Mouse (Mus musculus) heart, adult 9 months (tissue): Measurements from ENCODE around the gene Dmxl2.

ENCODE experiments used
- DNase-seq, 2 experiments: peaks; one replicate each; pipeline ENCODE4 v3.0.0; 2022; ENCODE audit warnings: low spot score in 2 of 2

Dmxl2 gene

DNA sequence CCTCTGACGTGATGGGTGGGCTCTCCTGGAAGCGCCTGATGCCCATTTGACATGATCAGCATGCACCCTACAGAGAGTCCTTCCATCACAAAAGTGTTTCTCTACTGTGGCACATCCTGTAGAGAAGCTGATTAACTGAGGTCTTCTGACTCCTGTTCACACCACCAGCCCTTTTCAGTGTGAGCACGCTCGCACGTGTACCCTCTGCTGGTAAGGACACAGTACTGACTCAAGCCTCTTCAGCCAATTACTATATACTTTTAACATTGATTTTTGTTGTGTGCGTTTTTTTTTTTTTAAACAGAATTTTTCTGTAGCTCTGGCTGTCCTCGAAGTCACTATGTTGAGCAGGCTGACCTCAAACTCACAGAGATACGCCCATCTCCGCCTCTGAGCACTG is 185.1 kb downstream of the Dmxl2 start:
- DNase-seq: no peak
